Mouse (Mus musculus): ENCODE data around the gene Rbp3. TPM values are rescaled to one million over a fixed set of nuclear protein-coding genes. Genes with fewer than 3 reads are reported as not detected.

Rbp3 gene
- polyA plus RNA-seq, 1 experiment from 2014 or later, result not detected

GRCm38 (mm10) chr14:33923168-33924070, 30.4 kb upstream of the Rbp3 start, which contains the start of gene Gdf10:
Gdf10 (plus strand) TSS chr14:33923587.
- WGBS, result under 1% methylated on average over 63 of the region's 85 CpGs
- H3K27me3 ChIP-seq (replicated peaks; ENCODE audit: control insufficient read depth, insufficient read depth, low read length), result peaks cover 37% of the 10 kb centered on the region
- H3K9me3 ChIP-seq (ENCODE audit: control insufficient read depth), result no peaks in the 10 kb centered on the region
- H3K9ac ChIP-seq (ENCODE audit: low read depth, low read length), result no peak within 1 kb of the TSS; the same call in 1 of the 2 replicates
- peak within 1 kb of the TSS; percentile 85 for H3K4me2 ChIP-seq (replicated peaks; ENCODE audit: low read depth)
- no peaks in the 10 kb centered on the region for H3K36me3 ChIP-seq (ENCODE audit: control insufficient read depth, insufficient read depth)
- no peaks in the 10 kb centered on the region for H3K4me1 ChIP-seq (replicated peaks; ENCODE audit: control insufficient read depth, insufficient read depth, low read length)
- no peak for ATAC-seq
- no peak within 1 kb of the TSS for H3K27ac ChIP-seq (ENCODE audit: low read depth, low read length)
- peak within 1 kb of the TSS; percentile 51 for H3K4me3 ChIP-seq (ENCODE audit: low read depth, low read length)
- TF ChIP-seq CTCF (IDR thresholded peaks at IDR 0.05; ENCODE audit: low read depth), result peak; percentile 25; the same call in 1 of the 2 replicates

DNA sequence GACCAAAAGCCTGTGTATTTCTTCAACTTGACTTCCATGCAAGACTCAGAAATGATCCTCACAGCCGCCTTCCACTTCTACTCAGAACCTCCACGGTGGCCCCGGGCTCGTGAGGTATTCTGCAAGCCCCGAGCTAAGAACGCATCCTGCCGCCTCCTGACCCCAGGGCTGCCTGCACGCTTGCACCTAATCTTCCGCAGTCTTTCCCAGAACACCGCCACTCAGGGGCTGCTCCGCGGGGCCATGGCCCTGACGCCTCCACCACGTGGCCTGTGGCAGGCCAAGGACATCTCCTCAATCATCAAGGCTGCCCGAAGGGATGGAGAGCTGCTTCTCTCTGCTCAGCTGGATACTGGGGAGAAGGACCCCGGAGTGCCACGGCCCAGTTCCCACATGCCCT, 21.9 kb upstream of the Rbp3 start:
- WGBS, result 62% methylated on average over 17 of the region's 17 CpGs
- H3K36me3 ChIP-seq (ENCODE audit: control insufficient read depth, insufficient read depth), result no peaks in the 10 kb centered on the region
- TF ChIP-seq CTCF (IDR thresholded peaks at IDR 0.05; ENCODE audit: low read depth), result no peak
- H3K4me3 ChIP-seq (ENCODE audit: low read depth, low read length), result no peak overlapping the region
- H3K27ac ChIP-seq (ENCODE audit: low read depth, low read length), result no peak overlapping the region
- no peak overlapping the region for H3K9ac ChIP-seq (ENCODE audit: low read depth, low read length)
- peaks cover 7% of the 10 kb centered on the region; the same call in 1 of the 2 replicates for H3K27me3 ChIP-seq (replicated peaks; ENCODE audit: control insufficient read depth, insufficient read depth, low read length)
- H3K4me1 ChIP-seq (replicated peaks; ENCODE audit: control insufficient read depth, insufficient read depth, low read length), result no peaks in the 10 kb centered on the region
- no peak overlapping the region for H3K4me2 ChIP-seq (replicated peaks; ENCODE audit: low read depth)
- no peak for ATAC-seq
- no peaks in the 10 kb centered on the region for H3K9me3 ChIP-seq (ENCODE audit: control insufficient read depth)

DNA sequence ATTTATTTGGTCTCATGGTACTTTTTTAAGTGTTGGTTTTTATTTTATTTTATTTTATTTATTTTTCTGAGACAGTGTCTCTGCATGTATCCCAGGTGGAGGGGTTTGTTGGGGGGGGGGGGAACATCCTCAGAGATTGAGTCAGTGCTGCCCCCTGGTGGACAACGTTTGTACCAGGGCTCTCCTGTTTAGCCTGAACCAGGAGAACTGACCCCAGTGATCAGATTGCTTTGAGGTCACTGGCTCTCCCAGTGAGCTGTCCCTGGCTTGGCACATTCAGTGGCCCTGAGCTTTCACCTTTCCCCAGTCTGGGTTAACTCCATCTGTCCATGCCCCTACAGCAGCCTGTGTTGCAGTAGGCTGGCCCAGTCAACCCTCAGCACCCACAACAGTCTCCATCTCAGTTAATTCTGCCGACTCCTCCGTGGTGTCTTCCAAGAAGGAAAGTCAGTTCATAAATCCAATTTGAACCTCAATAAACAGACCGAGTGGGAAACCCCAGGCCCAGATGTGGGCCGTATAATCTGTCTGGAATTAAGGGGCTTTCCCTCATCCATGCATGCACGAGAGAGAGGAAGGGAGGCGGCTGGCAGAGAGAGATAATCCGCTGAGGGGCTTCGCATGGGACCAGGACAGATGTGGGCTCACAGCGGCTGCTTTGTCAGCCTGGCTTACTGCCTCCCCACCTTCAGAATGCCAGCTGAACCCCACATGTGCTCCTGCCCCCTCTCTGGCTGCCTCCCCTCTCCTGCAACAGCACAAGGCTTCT, 20.7 kb upstream of the Rbp3 start:
- H3K27ac ChIP-seq (ENCODE audit: low read depth, low read length), result no peak overlapping the region
- ATAC-seq, result no peak
- peak; percentile 72 for TF ChIP-seq CTCF (IDR thresholded peaks at IDR 0.05; ENCODE audit: low read depth)

GRCm38 (mm10) chr14:33933778-33934317, 20.0 kb upstream of the Rbp3 start:
- Histone ChIP-seq H3K4me1 (replicated peaks; ENCODE audit: control insufficient read depth, insufficient read depth, low read length) (no peaks in the 10 kb centered on the region), H3K4me2 (replicated peaks; ENCODE audit: low read depth) (no peak overlapping the region), H3K27ac (ENCODE audit: low read depth, low read length) (no peak overlapping the region), H3K9ac (ENCODE audit: low read depth, low read length) (no peak overlapping the region), H3K4me3 (ENCODE audit: low read depth, low read length) (no peak overlapping the region), H3K9me3 (ENCODE audit: control insufficient read depth) (no peaks in the 10 kb centered on the region), H3K36me3 (ENCODE audit: control insufficient read depth, insufficient read depth) (no peaks in the 10 kb centered on the region), H3K27me3 (replicated peaks; ENCODE audit: control insufficient read depth, insufficient read depth, low read length) (peaks cover 7% of the 10 kb centered on the region; the same call in 1 of the 2 replicates)
- peak; percentile 74 for TF ChIP-seq CTCF (IDR thresholded peaks at IDR 0.05; ENCODE audit: low read depth)
- WGBS, result 38% methylated on average over 5 of the region's 5 CpGs
- no peak for ATAC-seq

More for the DNA sequence above, 20.7 kb upstream of the Rbp3 start:
- H3K4me2 ChIP-seq (replicated peaks; ENCODE audit: low read depth), result no peak overlapping the region
- peaks cover 7% of the 10 kb centered on the region; the same call in 1 of the 2 replicates for H3K27me3 ChIP-seq (replicated peaks; ENCODE audit: control insufficient read depth, insufficient read depth, low read length)
- 64% methylated on average over 10 of the region's 10 CpGs for WGBS
- H3K9ac ChIP-seq (ENCODE audit: low read depth, low read length), result no peak overlapping the region
- no peak overlapping the region for H3K4me3 ChIP-seq (ENCODE audit: low read depth, low read length)
- no peaks in the 10 kb centered on the region for H3K9me3 ChIP-seq (ENCODE audit: control insufficient read depth)
- H3K36me3 ChIP-seq (ENCODE audit: control insufficient read depth, insufficient read depth), result no peaks in the 10 kb centered on the region
- no peaks in the 10 kb centered on the region for H3K4me1 ChIP-seq (replicated peaks; ENCODE audit: control insufficient read depth, insufficient read depth, low read length)

DNA sequence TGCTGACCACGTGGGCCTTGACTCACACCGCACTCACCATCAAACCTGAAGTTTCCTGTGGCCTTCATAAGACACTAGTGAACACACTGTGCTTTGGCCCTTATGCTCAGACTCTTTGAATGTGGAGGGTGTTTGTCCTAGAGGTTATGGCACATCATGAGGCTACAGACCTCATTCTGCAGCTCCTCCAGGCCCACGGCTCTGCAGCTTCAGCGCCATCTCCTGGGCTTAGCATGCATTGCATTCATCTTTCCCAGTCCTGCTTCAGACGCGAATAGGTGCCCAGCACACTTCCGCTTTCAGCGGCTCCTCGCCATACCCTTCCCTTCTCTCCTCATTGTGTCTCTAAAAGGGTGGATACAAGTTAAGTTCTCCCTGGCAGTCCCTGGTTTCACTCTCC, 14.7 kb upstream of the Rbp3 start:
- Histone ChIP-seq H3K4me1 (replicated peaks; ENCODE audit: control insufficient read depth, insufficient read depth, low read length) (no peaks in the 10 kb centered on the region), H3K4me3 (ENCODE audit: low read depth, low read length) (no peak overlapping the region), H3K4me2 (replicated peaks; ENCODE audit: low read depth) (peak overlapping the region; percentile 48), H3K27me3 (replicated peaks; ENCODE audit: control insufficient read depth, insufficient read depth, low read length) (no peaks in the 10 kb centered on the region), H3K9ac (ENCODE audit: low read depth, low read length) (no peak overlapping the region), H3K27ac (ENCODE audit: low read depth, low read length) (no peak overlapping the region), H3K9me3 (ENCODE audit: control insufficient read depth) (no peaks in the 10 kb centered on the region), H3K36me3 (ENCODE audit: control insufficient read depth, insufficient read depth) (no peaks in the 10 kb centered on the region)
- 31% methylated on average over 9 of the region's 9 CpGs for WGBS
- ATAC-seq, result no peak
- TF ChIP-seq CTCF (IDR thresholded peaks at IDR 0.05; ENCODE audit: low read depth), result peak; percentile 90

DNA sequence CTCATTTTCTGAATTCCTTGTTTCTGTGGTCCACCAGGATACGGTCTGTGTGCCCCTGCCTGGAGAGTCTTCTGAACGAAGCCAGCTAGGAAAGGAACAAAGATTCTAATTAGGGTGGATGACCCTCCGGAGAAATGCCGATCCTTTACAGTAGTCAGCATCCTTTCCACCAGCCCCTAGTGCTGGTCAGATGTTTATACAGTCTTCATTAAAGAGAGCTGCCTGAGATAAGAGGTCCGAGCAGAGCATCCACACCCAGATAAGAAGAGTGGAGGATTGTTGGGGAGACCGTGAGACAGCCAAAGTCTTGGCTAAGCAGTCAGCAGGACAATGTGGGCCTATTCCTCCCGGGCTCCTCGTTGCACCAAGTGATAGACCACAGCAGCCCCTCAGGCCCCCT, 13.1 kb upstream of the Rbp3 start, which contains the start of gene Gdf2:
Gdf2 (plus strand) TSS at position 301 of the 400 bp plus-strand sequence.
- WGBS, result 49% methylated on average over 8 of the region's 8 CpGs
- no peak within 1 kb of the TSS for H3K4me3 ChIP-seq (ENCODE audit: low read depth, low read length)
- no peak for ATAC-seq
- H3K27ac ChIP-seq (ENCODE audit: low read depth, low read length), result no peak within 1 kb of the TSS
- no peaks in the 10 kb centered on the region for H3K9me3 ChIP-seq (ENCODE audit: control insufficient read depth)
- no peak for TF ChIP-seq CTCF (IDR thresholded peaks at IDR 0.05; ENCODE audit: low read depth)
- no peak within 1 kb of the TSS for H3K4me2 ChIP-seq (replicated peaks; ENCODE audit: low read depth)
- H3K9ac ChIP-seq (ENCODE audit: low read depth, low read length), result no peak within 1 kb of the TSS
- no peaks in the 10 kb centered on the region for H3K4me1 ChIP-seq (replicated peaks; ENCODE audit: control insufficient read depth, insufficient read depth, low read length)
- no peaks in the 10 kb centered on the region for H3K36me3 ChIP-seq (ENCODE audit: control insufficient read depth, insufficient read depth)
- H3K27me3 ChIP-seq (replicated peaks; ENCODE audit: control insufficient read depth, insufficient read depth, low read length), result no peaks in the 10 kb centered on the region
